Mouse (Mus musculus) stomach, postnatal 0 days (tissue): Measurements from ENCODE around the gene Lrrc2. TPM values are rescaled to one million over a fixed set of nuclear protein-coding genes. Genes with fewer than 3 reads are reported as not detected.

Experiments used
- ATAC-seq: fragments of 200-750 bp; cut with Nextera tagmentation; 2 replicates; pipeline ENCODE4 v1.8.0; 2017; ENCODE audit not compliant: low FRiP score, low TSS enrichment
- DNase-seq: peaks from one replicate; pipeline ENCODE4 v3.0.0-alpha.2; 2016; ENCODE audit warnings: low spot score
- H3K27ac ChIP-seq: fragments of 300-500 bp; sonication (generic); replicated peaks from 2 replicates; pipeline ENCODE4 v1.5.1; 2014; ENCODE audit warnings: mild to moderate bottlenecking, control low read depth
- H3K27me3 ChIP-seq: fragments of 300-500 bp; sonication (generic); 2 replicates; pipeline ENCODE4 v1.6.1; 2014; ENCODE audit warnings: low read length; ENCODE audit not compliant: control insufficient read depth, insufficient read depth
- H3K36me3 ChIP-seq: fragments of 300-500 bp; sonication (generic); 2 replicates; pipeline ENCODE4 v1.6.1; 2014; ENCODE audit warnings: low read length, mixed read lengths; ENCODE audit not compliant: control insufficient read depth, insufficient read depth
- H3K4me1 ChIP-seq: fragments of 300-500 bp; sonication (generic); replicated peaks from 2 replicates; pipeline ENCODE4 v1.6.1; 2014; ENCODE audit warnings: antibody characterized with exemption; ENCODE audit not compliant: control insufficient read depth, insufficient read depth
- H3K4me2 ChIP-seq: fragments of 300-500 bp; sonication (generic); replicated peaks from 2 replicates; pipeline ENCODE4 v1.6.1; 2014; ENCODE audit warnings: low read depth, mild to moderate bottlenecking, control low read depth, moderate library complexity
- H3K4me3 ChIP-seq: fragments of 300-500 bp; sonication (generic); 2 replicates; pipeline ENCODE4 v1.5.1; 2014; ENCODE audit warnings: low read depth, low read length, control low read depth
- H3K9ac ChIP-seq: fragments of 300-500 bp; sonication (generic); 2 replicates; pipeline ENCODE4 v1.6.1; 2014; ENCODE audit warnings: mild to moderate bottlenecking, low read length, control low read depth, mixed read lengths
- H3K9me3 ChIP-seq: fragments of 300-500 bp; sonication (generic); 2 replicates; pipeline ENCODE4 v1.6.1; 2016; ENCODE audit warnings: low read length; ENCODE audit not compliant: control insufficient read depth
- CTCF ChIP-seq: IDR thresholded peaks from 2 replicates; pipeline ENCODE4 v1.5.1; 2016; ENCODE audit warnings: antibody characterized with exemption, low read depth, mild to moderate bottlenecking, moderate library complexity
- EP300 ChIP-seq: optimal IDR thresholded peaks from 2 replicates; pipeline ENCODE3; 2016; ENCODE audit warnings: antibody characterized with exemption
- WGBS: fragments of 180-500 bp; shearing (Covaris S2); extraction: QIAGEN DNeasy Blood & Tissue Kit; methylation state at CpG from one replicate; pipeline ENCODE4 v1.1.7; 2014; 5-methylcytosine and 5-hydroxymethylcytosine counted together
- polyA plus RNA-seq: library from polyadenylated mRNA; unstranded; fragments of >200 nt; fragmentation: Nextera tagmentation; extraction: Ambion mirVana; gene quantifications from 2 replicates; pipeline ENCODE4 v1.2.1, GENCODE M21; 2015

Gene Lrrc2
- 0.07 and 0.08 TPM in 2 replicates for polyA plus RNA-seq

DNA sequence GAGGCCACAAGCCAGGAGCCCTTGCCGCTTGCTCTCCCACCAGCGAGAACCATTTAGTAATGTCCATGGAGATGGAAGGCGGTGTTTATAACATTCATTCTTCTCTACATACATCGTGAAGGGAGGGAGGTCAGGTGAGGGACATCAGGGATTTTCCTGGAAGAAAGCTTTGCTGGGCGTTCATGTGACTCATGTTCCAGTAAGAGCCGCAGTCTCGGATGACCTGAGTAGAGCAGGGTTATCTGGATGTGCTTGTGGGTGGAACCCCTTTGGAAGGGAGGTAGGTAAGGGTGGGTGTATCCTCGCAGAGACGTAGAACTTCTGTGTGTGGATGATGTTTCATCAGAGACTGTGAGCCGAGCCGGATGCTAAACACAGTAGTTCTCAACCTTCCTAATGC is at the start of gene Lrrc2:
Lrrc2 (plus strand) TSS at position 149 of the 400 bp plus-strand sequence.
- no peak within 1 kb of the TSS for H3K4me3 ChIP-seq
- DNase-seq (no peak), ATAC-seq (peak; percentile 64; the same call in 1 of the 2 replicates)
- 65% methylated on average over 11 of the region's 11 CpGs for WGBS
- H3K27me3 ChIP-seq = peaks cover under 1% of the 10 kb centered on the region; the same call in 1 of the 2 replicates
- H3K27ac ChIP-seq = no peak within 1 kb of the TSS
- H3K36me3 ChIP-seq = no peaks in the 10 kb centered on the region
- no peak within 1 kb of the TSS for H3K4me2 ChIP-seq
- TF ChIP-seq CTCF (no peak), EP300 (no peak)
- no peaks in the 10 kb centered on the region for H3K9me3 ChIP-seq
- H3K4me1 ChIP-seq = no peaks in the 10 kb centered on the region; the same call in 1 of the 2 replicates
- no peak within 1 kb of the TSS for H3K9ac ChIP-seq

DNA sequence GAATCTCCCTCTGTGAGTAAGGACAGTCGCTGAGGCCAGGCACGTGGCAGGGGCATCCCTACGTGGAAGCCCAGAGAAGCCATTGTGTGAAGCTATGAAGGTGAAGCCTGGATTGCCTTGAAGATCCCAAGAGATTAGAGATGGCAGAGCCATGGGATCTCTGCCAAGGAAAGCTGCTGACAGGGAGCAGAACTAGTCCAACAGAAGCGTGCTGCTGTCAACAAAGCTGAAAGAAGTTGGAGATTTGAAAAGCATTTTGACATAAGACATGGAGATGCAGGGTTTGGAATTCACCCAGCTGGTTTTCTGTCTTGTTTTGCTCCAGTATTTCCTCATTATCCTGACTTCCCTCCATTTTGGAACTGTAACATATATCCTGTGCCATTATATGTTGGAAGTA is 49.1 kb upstream of the Lrrc2 start:
- H3K4me1 ChIP-seq = no peaks in the 10 kb centered on the region
- no peak for DNase-seq
- H3K36me3 ChIP-seq = no peaks in the 10 kb centered on the region
- no peaks in the 10 kb centered on the region for H3K27me3 ChIP-seq
- no peak overlapping the region for H3K9ac ChIP-seq
- no peak for TF ChIP-seq CTCF
- TF ChIP-seq EP300 = no peak
- H3K27ac ChIP-seq = no peak overlapping the region
- H3K9me3 ChIP-seq = no peaks in the 10 kb centered on the region
- H3K4me2 ChIP-seq = no peak overlapping the region
- ATAC-seq = no peak
- WGBS = 70% methylated on average over 4 of the region's 4 CpGs
- H3K4me3 ChIP-seq = no peak overlapping the region

DNA sequence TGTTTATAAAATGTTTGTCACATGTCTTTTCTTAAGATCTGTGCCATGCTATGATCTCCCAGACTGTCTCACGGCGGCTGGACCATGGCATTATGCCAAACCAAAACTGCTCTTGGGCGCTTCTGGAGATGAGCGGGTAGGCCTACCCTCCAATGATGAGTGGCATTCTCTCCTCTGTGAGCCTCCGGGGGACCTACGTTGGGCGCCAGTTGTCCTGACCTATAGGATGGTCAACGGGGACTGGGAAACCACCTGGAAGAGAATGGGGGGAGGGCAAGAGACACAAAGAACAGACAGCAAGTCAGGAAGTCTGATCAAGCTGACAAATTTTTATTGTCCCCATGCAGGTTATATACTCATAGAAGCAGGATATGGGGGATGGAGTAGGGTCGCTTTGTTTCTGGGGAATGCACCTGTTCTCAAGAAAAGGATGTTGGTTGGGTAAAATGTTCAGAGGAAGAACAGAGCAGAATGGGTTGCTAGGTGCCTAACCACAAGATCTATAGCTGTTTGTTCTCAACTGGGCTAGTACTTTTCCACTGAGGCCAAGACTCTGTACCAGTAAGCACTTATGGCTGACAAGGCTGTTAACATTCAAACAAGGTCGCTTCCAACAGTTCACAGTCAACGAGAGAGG is 44.0 kb upstream of the Lrrc2 start:
- Histone ChIP-seq H3K4me1 (no peaks in the 10 kb centered on the region), H3K4me2 (no peak overlapping the region), H3K27me3 (no peaks in the 10 kb centered on the region), H3K9me3 (no peaks in the 10 kb centered on the region), H3K36me3 (no peaks in the 10 kb centered on the region), H3K9ac (no peak overlapping the region), H3K27ac (no peak overlapping the region), H3K4me3 (no peak overlapping the region)
- DNase-seq = no peak
- ATAC-seq = no peak
- 91% methylated on average over 11 of the region's 11 CpGs for WGBS
- no peak for TF ChIP-seq CTCF
- TF ChIP-seq EP300 = no peak

DNA sequence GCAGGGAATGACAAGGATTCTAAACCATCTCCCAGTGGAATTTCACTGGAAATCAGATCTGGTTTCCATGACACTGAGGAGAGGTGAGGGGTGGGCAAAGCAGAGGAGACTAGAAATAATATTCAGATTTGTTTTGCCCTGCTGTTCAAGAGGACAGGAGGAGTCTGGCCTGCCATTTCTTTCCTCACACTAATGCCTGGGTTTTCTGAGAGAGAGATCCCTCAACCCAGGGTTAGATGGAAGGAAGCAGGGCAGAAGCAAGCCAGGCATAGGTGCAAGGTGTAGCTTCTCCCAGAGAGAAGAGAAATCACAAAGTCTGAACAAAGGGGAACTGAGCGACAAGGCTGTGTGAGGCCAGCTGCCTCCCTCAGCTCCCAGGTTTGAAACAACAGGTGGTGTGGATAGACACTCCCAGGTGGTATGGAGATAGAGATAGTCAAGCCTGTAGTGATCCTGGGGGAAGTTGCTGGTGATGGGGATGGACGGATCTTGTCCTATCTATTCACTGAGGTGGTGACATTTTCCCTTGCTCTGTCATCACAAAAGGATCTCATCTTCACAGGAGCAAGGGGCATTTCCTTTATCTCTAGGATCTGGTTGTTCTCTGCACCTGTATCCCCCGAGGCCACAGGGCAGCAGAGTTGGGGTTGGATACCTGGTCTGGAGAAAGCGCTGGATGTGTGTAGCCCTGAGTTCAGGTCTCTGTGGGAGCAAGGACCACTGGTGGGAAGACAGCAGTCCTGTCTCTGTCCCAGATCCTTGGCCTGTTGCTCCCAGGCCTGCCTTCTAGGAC is 43.3 kb upstream of the Lrrc2 start:
- Histone ChIP-seq H3K4me1 (no peaks in the 10 kb centered on the region), H3K27ac (no peak overlapping the region), H3K27me3 (no peaks in the 10 kb centered on the region), H3K4me2 (no peak overlapping the region), H3K36me3 (no peaks in the 10 kb centered on the region), H3K9ac (no peak overlapping the region), H3K4me3 (no peak overlapping the region), H3K9me3 (no peaks in the 10 kb centered on the region)
- TF ChIP-seq EP300 = no peak
- TF ChIP-seq CTCF = no peak
- WGBS = 77% methylated on average over 4 of the region's 4 CpGs
- ATAC-seq = no peak
- DNase-seq = no peak

DNA sequence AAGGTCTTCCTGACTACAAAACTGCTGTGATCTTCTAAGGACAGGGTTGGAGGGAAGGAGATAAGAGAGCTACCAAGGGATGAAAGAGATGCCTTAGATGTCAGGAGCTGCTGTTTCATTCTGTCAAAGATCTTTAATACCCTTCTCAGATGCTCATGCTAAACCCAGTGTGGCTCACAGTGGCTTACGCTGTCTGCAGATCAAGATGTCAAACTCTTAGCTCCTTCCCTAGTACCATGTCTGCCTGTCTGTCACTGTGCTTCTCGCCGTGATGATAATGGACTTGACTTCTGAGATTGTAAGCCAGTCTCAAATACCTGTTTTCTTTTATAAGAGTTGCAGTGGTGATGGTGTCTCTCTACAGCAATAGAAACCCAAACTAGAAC is 42.7 kb upstream of the Lrrc2 start:
- no peaks in the 10 kb centered on the region for H3K4me1 ChIP-seq
- H3K27me3 ChIP-seq = no peaks in the 10 kb centered on the region
- no peak for DNase-seq
- no peak overlapping the region for H3K27ac ChIP-seq
- TF ChIP-seq CTCF = no peak
- no peak for TF ChIP-seq EP300
- H3K4me3 ChIP-seq = no peak overlapping the region
- no peaks in the 10 kb centered on the region for H3K36me3 ChIP-seq
- ATAC-seq = no peak
- no peak overlapping the region for H3K4me2 ChIP-seq
- H3K9me3 ChIP-seq = no peaks in the 10 kb centered on the region
- H3K9ac ChIP-seq = no peak overlapping the region
- 88% methylated on average over 3 of the region's 3 CpGs for WGBS

DNA sequence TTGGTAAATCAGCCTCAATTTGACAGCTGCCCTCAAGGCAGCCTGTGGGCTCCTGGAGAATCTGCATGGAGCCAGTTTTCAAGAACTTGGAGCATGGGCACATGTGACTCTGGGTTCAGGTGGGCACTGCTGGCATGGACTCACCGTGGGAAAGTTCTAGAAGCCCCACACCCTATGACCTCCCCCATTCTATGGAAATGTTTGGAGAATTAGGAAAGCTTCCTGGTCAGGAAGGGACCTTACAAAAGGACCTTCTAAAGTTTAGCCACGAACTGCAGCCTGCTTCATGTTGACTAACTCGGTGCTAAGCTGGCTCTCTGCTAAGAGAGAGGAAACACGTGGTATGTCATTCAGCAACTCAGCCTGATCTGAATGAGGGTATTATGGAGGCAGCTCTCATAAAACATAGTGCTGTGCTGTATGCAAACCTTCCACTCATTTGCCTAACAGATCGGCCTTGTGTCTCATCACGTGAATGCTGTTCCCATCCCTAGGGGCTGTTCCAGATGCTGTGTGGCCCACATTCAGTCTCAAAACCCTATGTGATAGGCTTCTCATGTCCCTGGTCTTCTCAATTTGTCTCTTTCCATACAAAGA is 41.9 kb upstream of the Lrrc2 start:
- 68% methylated on average over 6 of the region's 6 CpGs for WGBS
- no peaks in the 10 kb centered on the region for H3K4me1 ChIP-seq
- H3K9me3 ChIP-seq = no peaks in the 10 kb centered on the region
- H3K9ac ChIP-seq = no peak overlapping the region
- TF ChIP-seq CTCF (no peak), EP300 (no peak)
- H3K27me3 ChIP-seq = no peaks in the 10 kb centered on the region
- no peak for DNase-seq
- ATAC-seq = no peak
- H3K27ac ChIP-seq = no peak overlapping the region
- no peak overlapping the region for H3K4me2 ChIP-seq
- H3K36me3 ChIP-seq = no peaks in the 10 kb centered on the region
- H3K4me3 ChIP-seq = no peak overlapping the region
